14 mouse cellular contexts compared by ENCODE assay signal in the genomic region with DNA sequence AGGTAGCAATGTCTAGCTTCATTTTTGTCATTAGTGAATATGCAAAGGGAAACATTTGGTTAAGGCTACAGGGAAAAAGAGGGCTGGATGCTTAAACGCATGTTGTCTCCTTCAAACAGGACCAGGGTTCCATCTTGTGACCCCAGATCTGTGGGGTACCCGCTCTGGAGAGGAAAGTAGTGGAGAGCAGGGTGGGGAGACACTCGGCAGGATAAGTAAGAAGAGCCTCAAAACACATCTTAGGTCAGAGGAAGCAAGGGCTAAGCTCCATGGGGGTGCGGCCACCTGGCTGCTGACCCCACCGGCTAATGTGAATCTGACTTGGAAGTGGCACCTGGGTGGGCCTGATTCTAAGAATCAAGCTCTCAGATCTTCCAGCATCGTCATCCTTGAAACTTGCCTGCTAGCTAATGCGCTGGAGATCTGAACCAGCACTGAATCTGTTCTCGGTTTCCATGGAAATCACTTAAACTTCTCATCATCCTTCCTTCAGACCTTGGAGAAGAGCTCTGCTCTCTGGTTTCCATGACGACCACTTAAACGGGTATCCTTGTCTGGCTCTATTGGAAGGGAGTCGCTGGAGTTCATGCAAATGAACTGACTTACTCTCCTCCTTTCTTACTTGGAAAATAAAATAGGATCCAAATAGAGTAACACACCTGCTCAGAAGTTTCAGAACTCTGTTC. TPM values are rescaled to one million over a fixed set of nuclear protein-coding genes. Genes with fewer than 3 reads are reported as not detected.
DNase-seq lines count a peak whose midpoint lies in the region; ATAC-seq and TF ChIP-seq lines count a peak whose summit lies in the region.
"Had no signal": no experiment of that assay in that cellular context is flagged by ENCODE, and none has a peak within 500 bp of the region (broad histone marks: within the 10 kb centered on the region; RNA-seq: fewer than 3 reads in every experiment).

No protein-coding gene starts in this region.

- no peaks in the 10 kb centered on the region for H3K27me3 ChIP-seq in hindbrain, embryonic 15.5 days
- H3K27me3 ChIP-seq in neural tube, embryonic 15.5 days (replicated peaks): no peaks in the 10 kb centered on the region
- H3K27me3 ChIP-seq: embryonic facial prominence, embryonic 15.5 days; limb, embryonic 13.5 days had no signal

- ATAC-seq in hindbrain, embryonic 15.5 days (ENCODE audit: low FRiP score, low read depth): peak; percentile 89
- peak; percentile 83 for ATAC-seq in neural tube, embryonic 15.5 days (ENCODE audit: low FRiP score)
- ATAC-seq in megakaryocyte, adult 5-6 weeks (ENCODE audit: poor library complexity, severe bottlenecking): no peak
- ATAC-seq: lung, postnatal 0 days had no signal

- peak; percentile 61 for TF ChIP-seq POLR2A in cortical plate, adult 2 months (IDR thresholded peaks at IDR 0.05; ENCODE audit: extremely low read depth, insufficient read depth, low read length)
- no peak for TF ChIP-seq POLR2A in lung, adult 2 months (IDR thresholded peaks at IDR 0.05; ENCODE audit: borderline replicate concordance, extremely low read depth, low read depth, low read length)

- peaks cover 4% of the 10 kb centered on the region for H3K4me1 ChIP-seq in cortical plate, adult 2 months (ENCODE audit: control insufficient read depth, insufficient read depth, low read length)
- peaks cover 33% of the 10 kb centered on the region for H3K4me1 ChIP-seq in hindbrain, embryonic 15.5 days (replicated peaks)
- H3K4me1 ChIP-seq in neural tube, embryonic 15.5 days: peaks cover 21% of the 10 kb centered on the region
- H3K4me1 ChIP-seq in lung, adult 2 months (ENCODE audit: control insufficient read depth, insufficient read depth, low read length): no peaks in the 10 kb centered on the region
- H3K4me1 ChIP-seq: embryonic facial prominence, embryonic 15.5 days had no signal

- H3K9ac ChIP-seq in hindbrain, embryonic 15.5 days: no peak overlapping the region
- no peak overlapping the region for H3K9ac ChIP-seq in neural tube, embryonic 15.5 days (replicated peaks)
- H3K9ac ChIP-seq: embryonic facial prominence, embryonic 15.5 days; limb, embryonic 13.5 days had no signal

- H3K4me2 ChIP-seq in hindbrain, embryonic 15.5 days: 0 out of 2 replicates have a peak overlapping the region, but pooled peaks have one; percentile 19
- H3K4me2 ChIP-seq in neural tube, embryonic 15.5 days: 0 out of 2 replicates have a peak overlapping the region, but pooled peaks have one; percentile 19
- H3K4me2 ChIP-seq: embryonic facial prominence, embryonic 15.5 days; limb, embryonic 13.5 days had no signal

- no peak overlapping the region for H3K4me3 ChIP-seq in left cerebral cortex, adult 2 months
- no peak overlapping the region for H3K4me3 ChIP-seq in cortical plate, adult 2 months (ENCODE audit: insufficient read depth, low read length)
- H3K4me3 ChIP-seq in hindbrain, embryonic 15.5 days: no peak overlapping the region
- H3K4me3 ChIP-seq in neural tube, embryonic 15.5 days (replicated peaks): no peak overlapping the region
- no peak overlapping the region for H3K4me3 ChIP-seq in lung, adult 2 months (replicated peaks; ENCODE audit: extremely low read depth, low read depth, low read length)
- H3K4me3 ChIP-seq: embryonic facial prominence, embryonic 15.5 days; limb, embryonic 13.5 days had no signal

- H3K36me3 ChIP-seq in hindbrain, embryonic 15.5 days: no peaks in the 10 kb centered on the region
- H3K36me3 ChIP-seq in neural tube, embryonic 15.5 days: no peaks in the 10 kb centered on the region
- H3K36me3 ChIP-seq: embryonic facial prominence, embryonic 15.5 days; limb, embryonic 13.5 days had no signal

- H3K9me3 ChIP-seq in hindbrain, embryonic 15.5 days: no peaks in the 10 kb centered on the region
- H3K9me3 ChIP-seq in neural tube, embryonic 15.5 days (replicated peaks): no peaks in the 10 kb centered on the region
- H3K9me3 ChIP-seq: embryonic facial prominence, embryonic 15.5 days; limb, embryonic 13.5 days had no signal

- peak overlapping the region; percentile 85 for H3K27ac ChIP-seq in left cerebral cortex, adult 2 months
- H3K27ac ChIP-seq in cortical plate, adult 2 months (ENCODE audit: insufficient read depth, low read length): peak overlapping the region; percentile 35
- H3K27ac ChIP-seq in hindbrain, embryonic 15.5 days (replicated peaks): peak overlapping the region; percentile 78
- peak overlapping the region; percentile 72 for H3K27ac ChIP-seq in neural tube, embryonic 15.5 days (replicated peaks)
- H3K27ac ChIP-seq: embryonic facial prominence, embryonic 15.5 days; kidney, postnatal 0 days; limb, embryonic 13.5 days had no signal

- WGBS in hindbrain, embryonic 15.5 days: 31% methylated on average over 11 of the region's 11 CpGs
- WGBS in neural tube, embryonic 15.5 days: 38% methylated on average over 11 of the region's 11 CpGs
- 56% methylated on average over 11 of the region's 11 CpGs for WGBS in lung, adult 2 months

- intact Hi-C loops in left cerebral cortex, adult 2 months (cut with DNase I): no loop called here
- intact Hi-C loops in left cerebral cortex, postnatal 36 days (cut with DNase I): no loop called here

- TF ChIP-seq CTCF in left cerebral cortex, adult 2 months (IDR thresholded peaks at IDR 0.05): no peak
- no peak for TF ChIP-seq CTCF in cortical plate, adult 2 months (IDR thresholded peaks at IDR 0.05; ENCODE audit: extremely low read depth, insufficient read depth, low read length)
- no peak for TF ChIP-seq CTCF in lung, adult 2 months (IDR thresholded peaks at IDR 0.05; ENCODE audit: insufficient read depth, low read length)

- peak; percentile 23 to 29 for DNase-seq in left cerebral cortex, adult 2 months (ENCODE audit: extremely low spot score in 1 of 2, low spot score in 2 of 2)
- no peak for DNase-seq in left cerebral cortex, postnatal 36 days (ENCODE audit: low spot score in 2 of 2)
- no peak for DNase-seq in kidney, adult 9 months
- DNase-seq in lung, adult 2 months: no peak
- DNase-seq: gastrocnemius, postnatal 36 days; heart, postnatal 10 days had no signal

RNA-seq across cellular contexts. Expression of gene Wdr95, which starts 32.6 kb away (rescaled TPM):
- under 1 TPM; 0.56 to 0.75 TPM for total RNA-seq in left cerebral cortex, adult 2 months (2021)
- total RNA-seq in left cerebral cortex, postnatal 36 days (2021): 1 to 10 TPM in 1 of 2 experiments, under 1 TPM in 1; 0.91 to 1.7 TPM
- polyA plus RNA-seq in cortical plate, adult 2 months (2012; rRNA removed): 0.93 and 1.3 TPM in 2 replicates
- 0.13 and 0.43 TPM in 2 replicates for polyA plus RNA-seq in hindbrain, embryonic 15.5 days (2015; fragmentation: Nextera tagmentation; extraction: Ambion mirVana)
- polyA plus RNA-seq in neural tube, embryonic 15.5 days (2015; fragmentation: Nextera tagmentation; extraction: Ambion mirVana): 0.12 and 0.36 TPM in 2 replicates
- polyA plus RNA-seq in lung, adult 2 months (2012; rRNA removed): 0.89 and 1.9 TPM in 2 replicates
- total RNA-seq in megakaryocyte, adult 5-6 weeks (2015): 0.40 and 1.2 TPM in 2 replicates
- total RNA-seq in megakaryocyte, adult 5-6 weeks (2017): 0.15 and 0.65 TPM in 2 replicates
- total RNA-seq: heart, postnatal 10 days had no signal

Comparison
In these comparisons a context has a peak if more than half of its experiments do, and no peak if none do; other contexts are left out.
1. DNase-seq: peak in left cerebral cortex, adult 2 months (2 of 2); none in left cerebral cortex, postnatal 36 days (0 of 2), kidney, adult 9 months (single experiment) and lung, adult 2 months (single experiment).
2. H3K27ac ChIP-seq: peak in every context shown above with its lines; median percentile 85 in left cerebral cortex, adult 2 months; 78 in hindbrain, embryonic 15.5 days; 72 in neural tube, embryonic 15.5 days; 35 in cortical plate, adult 2 months.